Mouse (Mus musculus) T-helper 2 cell (primary cell): ENCODE results near the gene Tmem121b.

ENCODE experiments used
- in situ Hi-C: fragments of 300-600 bp; cut with MboI, MseI; formaldehyde crosslinking; loops from one replicate; pipeline ENCODE4 v1.15.1; 2025; ENCODE audit warnings: high pct_unique_total_duplicates

The Tmem121b gene

GRCm38 (mm10) chr6:120493374-120494181, at the start of gene Tmem121b:
Gene Tmem121b (minus strand): TSS chr6:120493807.
- in situ Hi-C loops, result no loop called here

DNA sequence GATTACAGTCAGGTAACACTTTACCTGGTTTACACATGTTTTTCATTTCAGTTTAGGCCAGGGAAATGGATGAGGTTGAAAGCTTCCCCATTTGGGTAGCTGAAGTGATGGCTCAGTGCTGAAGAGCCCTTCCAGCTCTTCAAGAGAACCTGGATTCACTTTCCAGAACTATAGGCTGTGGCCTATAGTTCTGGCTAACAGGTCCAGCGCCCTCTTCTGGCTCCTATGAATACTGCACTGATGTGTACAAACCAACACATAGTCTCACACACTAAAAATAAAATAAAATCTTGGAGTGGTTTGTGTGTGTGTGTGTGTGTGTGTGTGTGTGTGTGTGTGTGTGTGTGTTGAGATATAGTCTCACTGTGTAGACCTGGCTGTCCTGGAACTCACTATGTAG, 48.5 kb upstream of the Tmem121b start:
- in situ Hi-C loops, result loop anchor here (5.0 kb wide), 2 partner anchors 40 to 195 kb away; no protein-coding TSS in a partner anchor

- in situ Hi-C loops, result loop anchor here (5.0 kb wide), 2 partner anchors 41 to 196 kb away; no protein-coding TSS in a partner anchor
Observed at GRCm38 (mm10) chr6:120541386-120541785, 47.8 kb upstream of the Tmem121b start.

DNA sequence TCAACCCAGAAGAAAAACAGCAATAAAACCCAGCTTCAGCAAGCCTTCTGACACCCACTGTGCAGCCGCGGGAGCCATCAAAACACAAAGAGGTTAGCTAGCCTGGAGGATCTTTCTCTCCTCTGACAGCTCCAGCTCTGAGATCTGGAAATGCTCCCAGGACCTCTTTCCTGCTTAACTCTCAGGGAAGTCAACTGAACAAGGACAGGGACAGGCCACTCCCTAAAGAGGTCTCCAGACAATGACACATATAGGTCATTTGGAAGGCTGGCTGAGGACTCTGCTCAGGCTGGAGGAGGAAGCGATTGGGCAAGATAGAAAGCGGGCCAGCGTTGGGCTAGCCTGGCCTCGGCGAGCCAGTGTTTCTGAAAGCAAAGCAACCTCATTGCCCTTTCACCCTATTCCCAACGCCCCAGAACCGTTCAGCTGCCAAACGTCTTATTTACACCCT, 46.2 kb upstream of the Tmem121b start:
- in situ Hi-C loops, result loop anchor here (5.0 kb wide), 2 partner anchors 42 to 197 kb away; no protein-coding TSS in a partner anchor

DNA sequence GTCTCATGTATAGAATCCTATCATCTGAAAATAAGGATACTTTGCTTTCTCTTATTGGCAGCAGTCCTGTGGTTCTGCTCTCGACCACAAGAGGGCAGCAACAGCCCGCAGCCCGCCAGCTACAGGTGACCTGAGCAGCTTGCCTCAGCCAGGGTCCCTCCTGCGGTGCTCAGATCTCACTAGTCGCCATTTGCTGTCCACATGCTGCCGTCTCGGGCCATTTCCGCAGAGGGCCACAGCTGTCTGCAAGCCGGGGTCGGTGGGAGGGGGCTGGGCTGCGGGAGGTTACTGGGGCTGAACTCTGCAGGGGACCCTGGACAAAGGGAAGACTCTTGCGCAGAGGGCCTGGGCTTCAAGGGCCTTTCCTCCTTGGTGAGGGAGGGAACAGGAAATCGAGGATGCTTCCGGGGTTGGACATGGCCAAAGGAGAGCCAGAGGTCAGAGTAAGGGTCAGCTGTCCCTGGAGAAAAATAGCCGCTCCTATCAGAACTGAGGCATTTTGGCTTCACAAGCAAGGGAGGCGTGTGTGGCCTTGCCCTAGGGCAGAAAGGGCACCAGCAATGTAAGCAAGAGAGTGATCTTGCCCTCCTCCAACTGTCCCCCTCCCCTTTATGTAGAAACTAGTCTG, 45.6 kb upstream of the Tmem121b start:
- in situ Hi-C loops, result no loop called here

DNA sequence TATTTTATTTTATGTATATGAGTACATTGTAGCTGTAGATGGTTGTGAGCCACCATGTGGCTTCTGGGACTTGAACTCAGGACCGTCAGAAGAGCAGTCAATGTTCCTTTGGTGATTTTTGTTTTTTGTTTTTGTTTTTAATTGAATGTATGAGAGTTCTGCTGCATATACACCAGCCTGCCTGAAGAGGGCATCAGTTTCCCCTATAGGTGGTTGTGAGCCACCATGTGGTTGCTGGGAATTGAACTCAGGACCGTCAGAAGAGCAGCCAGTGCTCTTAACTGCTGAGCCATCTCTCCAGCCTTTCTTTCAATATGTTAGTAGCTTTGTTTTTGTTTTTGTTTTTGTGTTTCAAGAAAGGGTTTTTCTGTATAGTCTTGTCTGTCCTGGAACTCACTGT, 42.7 kb upstream of the Tmem121b start:
- in situ Hi-C loops, result no loop called here

DNA sequence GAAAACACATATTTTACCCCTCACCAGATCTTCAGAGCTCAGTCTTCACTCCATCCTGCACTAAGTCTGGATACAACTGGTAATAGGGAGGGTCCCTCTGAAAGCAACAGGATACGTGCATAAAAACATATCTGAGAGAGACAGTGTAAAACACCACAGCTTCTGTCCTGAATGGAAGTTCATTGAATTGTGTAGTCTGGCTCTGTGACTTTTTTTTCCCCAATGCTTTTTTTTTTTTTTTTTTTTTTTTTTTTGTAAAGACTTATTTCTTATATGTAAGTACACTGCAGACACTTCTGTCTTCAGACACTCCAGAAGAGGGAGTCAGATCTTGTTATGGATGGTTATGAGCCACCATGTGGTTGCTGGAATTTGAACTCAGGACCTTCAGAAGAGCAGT, 39.0 kb upstream of the Tmem121b start:
- in situ Hi-C loops, result loop anchor here (5.0 kb wide), 1 partner anchor 130 kb away; no protein-coding TSS in a partner anchor

DNA sequence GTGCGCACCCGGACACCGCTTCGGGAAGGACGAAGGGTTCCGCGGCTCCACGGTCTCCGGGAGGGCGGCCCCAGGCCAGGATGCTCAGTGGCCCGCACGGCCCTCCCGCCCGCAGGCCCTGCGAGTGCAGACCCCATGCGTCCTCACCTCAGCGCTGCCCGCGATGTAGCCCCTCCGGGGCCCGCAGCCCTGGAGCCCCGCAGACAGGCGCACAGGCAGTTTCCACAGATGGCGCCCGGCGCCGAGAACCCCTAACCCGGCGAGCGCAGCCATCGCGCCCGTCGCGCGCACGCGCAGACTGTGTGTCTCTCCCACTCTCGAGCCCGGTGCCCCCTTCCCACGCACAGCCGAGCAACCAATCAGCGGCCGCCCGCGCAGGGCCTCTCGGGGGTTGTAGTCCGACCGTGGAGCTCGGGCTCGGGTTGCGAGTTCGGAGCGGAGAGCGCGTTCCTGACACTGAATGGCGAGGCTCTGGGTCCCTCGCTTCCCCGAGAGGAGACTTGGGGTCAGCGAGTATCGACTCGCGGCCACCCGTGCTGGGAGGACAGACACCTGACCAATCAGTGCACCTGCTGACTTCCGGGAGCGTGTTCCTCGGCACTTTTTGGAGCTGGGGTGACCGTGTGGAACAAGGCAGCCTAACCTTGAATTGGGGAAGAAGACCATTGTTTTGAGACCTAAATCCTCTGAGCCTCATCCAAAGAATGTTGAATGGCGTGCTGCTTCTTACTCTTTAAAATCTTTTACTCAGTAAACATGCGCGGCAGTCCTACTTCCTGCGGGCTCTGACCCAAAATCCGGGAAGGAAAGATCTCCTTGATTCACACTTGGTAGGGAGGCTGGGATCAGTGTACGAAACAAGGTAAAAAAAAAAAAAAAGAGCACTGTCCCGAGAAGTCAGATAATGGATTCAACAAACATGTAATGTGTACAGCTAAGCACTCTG, 37.7 kb upstream of the Tmem121b start, which contains the start of gene Hdhd5:
Hdhd5 (minus strand) TSS at position 300 of the 946 bp plus-strand sequence.
- in situ Hi-C loops, result loop anchor here (5.0 kb wide), 1 partner anchor 131 kb away; no protein-coding TSS in a partner anchor

DNA sequence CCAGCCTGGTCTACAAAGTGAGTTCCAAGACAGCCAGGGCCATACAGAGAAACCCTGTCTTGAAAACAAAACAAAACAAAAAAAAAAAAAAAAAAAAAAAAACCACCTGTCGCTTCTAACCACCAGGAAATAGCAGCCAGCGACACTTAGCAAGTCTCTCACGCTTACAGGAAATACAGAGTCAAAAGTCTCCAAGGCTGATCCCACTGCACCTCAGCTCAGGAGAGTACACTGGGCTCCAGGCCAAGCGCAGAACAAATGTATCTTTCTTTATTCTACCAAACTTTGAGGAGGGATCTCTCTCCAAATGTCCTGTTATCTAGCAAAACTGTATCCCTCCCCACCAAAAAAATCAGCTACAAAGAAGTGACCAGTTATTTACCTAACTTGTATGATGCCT, 35.5 kb upstream of the Tmem121b start:
- in situ Hi-C loops, result no loop called here

DNA sequence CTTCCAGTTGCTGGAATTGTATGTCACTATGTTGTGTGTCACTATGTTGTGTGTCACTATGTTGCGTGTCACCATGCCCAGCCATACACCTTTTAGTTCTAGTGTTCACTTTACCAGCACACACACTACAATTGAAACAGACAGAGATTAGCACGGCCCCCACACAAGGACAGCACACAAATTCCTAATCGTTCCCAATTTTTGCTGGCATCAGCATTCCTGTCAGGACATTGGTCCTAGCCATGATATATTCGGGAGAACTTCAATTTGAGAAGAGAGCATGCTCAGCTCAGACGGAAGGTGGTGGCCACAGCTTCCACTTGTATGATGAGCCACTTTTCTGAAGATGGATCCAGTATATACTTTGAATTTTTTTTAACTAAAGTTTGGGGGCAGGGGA, 31.2 kb upstream of the Tmem121b start:
- in situ Hi-C loops, result no loop called here

DNA sequence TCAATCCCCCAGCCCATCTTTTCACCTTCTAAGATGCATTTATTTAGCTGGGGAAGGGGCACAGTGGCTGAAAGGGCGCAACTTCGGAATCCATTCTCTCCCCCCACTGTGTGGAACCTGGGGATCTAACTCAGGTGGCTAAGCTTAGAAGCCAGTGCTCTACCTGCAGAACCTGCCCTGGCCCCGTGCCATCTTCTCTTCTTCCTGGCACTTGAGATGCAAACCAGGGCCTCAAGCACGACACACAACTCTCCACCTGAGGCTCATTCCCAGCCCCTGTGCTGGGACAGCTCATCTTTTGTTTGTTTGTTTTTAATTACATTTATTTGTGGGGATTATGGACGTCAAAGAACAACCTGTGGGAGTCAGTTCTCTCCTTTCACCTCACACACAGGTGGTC, 26.0 kb upstream of the Tmem121b start:
- in situ Hi-C loops, result no loop called here

DNA sequence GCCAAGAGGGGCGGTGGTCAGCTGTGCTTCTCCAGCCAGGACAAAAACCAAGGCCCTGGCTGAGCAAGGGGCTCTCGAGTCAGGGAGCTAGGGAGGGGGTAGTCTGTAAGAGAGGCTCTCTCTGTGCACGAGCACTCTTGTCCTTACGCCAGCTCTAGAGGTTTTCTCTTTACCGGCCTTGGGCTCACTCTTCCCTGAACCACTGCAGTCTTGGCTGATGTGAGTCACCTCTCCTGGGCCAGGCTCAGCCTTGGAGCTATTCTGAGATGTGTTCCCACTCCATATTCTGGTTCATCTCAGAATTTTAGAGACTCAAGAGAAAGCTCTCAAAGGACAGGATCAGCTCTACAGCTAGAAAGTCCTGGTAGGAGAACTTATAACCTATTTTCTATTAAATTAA, 23.7 kb upstream of the Tmem121b start:
- in situ Hi-C loops, result no loop called here

GRCm38 (mm10) chr6:120516879-120517278, 23.3 kb upstream of the Tmem121b start:
- in situ Hi-C loops, result no loop called here

DNA sequence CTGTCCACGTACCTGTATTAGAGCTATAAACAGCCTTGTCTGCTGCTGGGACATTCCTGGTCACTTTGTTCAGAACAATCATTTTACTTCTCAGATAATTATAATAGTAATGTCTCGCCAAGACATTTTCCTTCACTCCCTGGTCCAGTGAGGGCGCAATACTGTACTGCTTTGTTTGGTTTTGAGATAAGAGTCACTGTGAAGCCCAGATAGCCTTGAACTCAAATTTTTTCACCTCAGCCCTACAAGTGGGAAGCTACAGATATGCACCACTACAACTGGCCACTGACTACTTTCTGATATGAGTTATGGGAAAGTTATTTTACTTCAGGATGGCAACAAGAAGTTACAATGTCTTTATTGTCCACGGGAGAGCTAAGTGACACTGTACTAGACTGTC, 22.8 kb upstream of the Tmem121b start:
- in situ Hi-C loops, result no loop called here

- in situ Hi-C loops, result no loop called here
Observed at GRCm38 (mm10) chr6:120511212-120511611, 17.6 kb upstream of the Tmem121b start.

GRCm38 (mm10) chr6:120510425-120510824, 16.8 kb upstream of the Tmem121b start:
- in situ Hi-C loops, result no loop called here

DNA sequence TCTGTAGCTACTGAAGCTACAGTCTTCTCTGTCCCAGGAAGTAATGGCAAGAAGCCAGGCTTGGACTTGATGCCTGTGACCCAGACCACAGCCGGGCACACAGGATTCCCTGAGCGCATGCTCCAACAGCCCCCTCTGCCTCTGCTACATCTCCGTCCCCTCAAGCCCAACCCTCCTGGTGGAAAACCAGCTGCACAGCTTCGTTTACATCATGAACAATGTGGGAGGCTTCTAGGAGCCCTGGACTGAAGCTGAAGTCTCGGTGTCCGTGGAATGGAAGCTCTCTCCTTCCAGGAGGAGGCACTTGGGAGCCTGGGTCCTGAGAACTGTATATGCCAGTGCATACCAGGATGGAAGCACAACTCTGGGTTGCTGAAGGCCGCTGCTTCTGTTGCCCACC, 16.4 kb upstream of the Tmem121b start:
- in situ Hi-C loops, result no loop called here

DNA sequence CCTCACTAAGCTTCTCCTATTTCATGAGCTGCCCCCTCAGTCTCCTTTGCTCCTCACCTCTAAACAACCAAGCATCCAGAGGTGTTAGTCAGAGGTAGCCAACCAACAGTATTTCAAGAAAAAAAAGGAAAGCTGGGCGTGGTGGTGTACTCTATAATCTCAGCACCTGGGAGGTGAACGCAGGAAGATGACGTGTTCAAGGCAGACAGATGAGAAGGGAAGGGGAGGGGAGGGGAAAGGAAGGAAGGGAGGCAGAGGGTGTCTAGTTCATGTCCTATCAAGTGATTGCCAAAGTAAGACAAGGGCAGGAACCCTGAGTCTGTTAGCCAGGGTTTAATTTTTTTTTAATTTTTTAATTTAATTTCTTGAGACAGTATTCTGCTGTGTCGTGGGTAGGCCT, 15.0 kb upstream of the Tmem121b start:
- in situ Hi-C loops, result no loop called here

GRCm38 (mm10) chr6:120505531-120505930, 11.9 kb upstream of the Tmem121b start:
- in situ Hi-C loops, result no loop called here

DNA sequence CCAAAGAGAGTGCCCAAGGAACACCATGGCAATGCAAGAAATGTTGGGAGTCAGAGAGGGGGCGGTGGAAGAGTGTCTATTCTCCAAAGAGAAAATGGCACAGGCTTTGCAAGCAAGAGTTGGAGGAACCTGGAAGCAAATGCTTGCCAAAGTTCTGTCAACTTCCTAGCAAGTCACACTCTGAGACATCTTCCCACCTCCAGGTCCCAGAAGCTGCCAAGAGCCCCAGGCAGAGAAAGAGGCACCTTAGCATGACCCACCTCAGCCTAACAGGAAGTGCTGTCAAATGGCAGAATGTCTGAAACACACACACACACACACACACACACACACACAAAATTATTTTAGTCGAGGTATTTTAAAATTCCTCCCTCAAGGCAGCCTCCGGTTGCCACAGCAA, 10.4 kb upstream of the Tmem121b start:
- in situ Hi-C loops, result no loop called here

- in situ Hi-C loops, result no loop called here
Observed at GRCm38 (mm10) chr6:120496544-120496943, 2.9 kb upstream of the Tmem121b start.
